In genomic region chr5:125388358-125389092, GRCm38 (mm10) we compare ENCODE assay signal across 8 mouse cellular contexts. TPM values are rescaled to one million over a fixed set of nuclear protein-coding genes. Genes with fewer than 3 reads are reported as not detected.
DNase-seq lines count a peak whose midpoint lies in the region; ATAC-seq lines count a peak whose summit lies in the region.

No protein-coding gene starts in this region.

- no peaks in the 10 kb centered on the region for H3K27me3 ChIP-seq in hindbrain, embryonic 13.5 days
- H3K27me3 ChIP-seq in midbrain, embryonic 15.5 days (replicated peaks), result no peaks in the 10 kb centered on the region

- peaks cover 47% of the 10 kb centered on the region for H3K4me1 ChIP-seq in hindbrain, embryonic 13.5 days (replicated peaks)
- H3K4me1 ChIP-seq in midbrain, embryonic 15.5 days, result peaks cover 46% of the 10 kb centered on the region

- peak overlapping the region; percentile 100 for H3K4me3 ChIP-seq in hindbrain, embryonic 13.5 days
- peak overlapping the region; percentile 98 for H3K4me3 ChIP-seq in midbrain, embryonic 15.5 days

- peak overlapping the region; percentile 98 for H3K27ac ChIP-seq in hindbrain, embryonic 13.5 days
- peak overlapping the region; percentile 99; the same call in 1 of the 2 replicates for H3K27ac ChIP-seq in midbrain, embryonic 15.5 days

- H3K4me2 ChIP-seq in hindbrain, embryonic 13.5 days, result peak overlapping the region; percentile 100
- H3K4me2 ChIP-seq in midbrain, embryonic 15.5 days, result peak overlapping the region; percentile 98

- peak; percentile 9 for DNase-seq in kidney, adult 11 months
- no peak for DNase-seq in kidney, postnatal 14 days
- peak; percentile 54 for DNase-seq in adipocyte (ENCODE audit: low spot score)
- no peak for DNase-seq in adrenal gland, postnatal 4 days (ENCODE audit: low spot score in 2 of 2)
- DNase-seq in adrenal gland, postnatal 25 days, result no peak
- DNase-seq in cerebellum, postnatal 10 days, result no peak

- ATAC-seq in hindbrain, embryonic 13.5 days (ENCODE audit: low FRiP score), result no peak
- no peak for ATAC-seq in midbrain, embryonic 15.5 days (replicated peaks)

- peak overlapping the region; percentile 99 for H3K9ac ChIP-seq in hindbrain, embryonic 13.5 days
- peak overlapping the region; percentile 97 for H3K9ac ChIP-seq in midbrain, embryonic 15.5 days

- peaks cover 20% of the 10 kb centered on the region for H3K36me3 ChIP-seq in hindbrain, embryonic 13.5 days
- peaks cover 17% of the 10 kb centered on the region for H3K36me3 ChIP-seq in midbrain, embryonic 15.5 days (replicated peaks)

- WGBS in hindbrain, embryonic 13.5 days, result 30% methylated on average over 13 of the region's 13 CpGs
- WGBS in midbrain, embryonic 15.5 days, result 23% methylated on average over 13 of the region's 13 CpGs

- no peaks in the 10 kb centered on the region for H3K9me3 ChIP-seq in hindbrain, embryonic 13.5 days
- no peaks in the 10 kb centered on the region for H3K9me3 ChIP-seq in midbrain, embryonic 15.5 days

RNA-seq across cellular contexts. Expression of gene Gm10382, which starts 0.6 kb away (rescaled TPM):
- 0.55 and 1.1 TPM in 2 replicates for polyA plus RNA-seq in hindbrain, embryonic 13.5 days (2015; fragmentation: Nextera tagmentation; extraction: Ambion mirVana)
- 0.74 and 0.86 TPM in 2 replicates for polyA plus RNA-seq in midbrain, embryonic 15.5 days (2015; fragmentation: Nextera tagmentation; extraction: Ambion mirVana)
- under 1 TPM in 1 of 2 experiments, not detected in 1; 0.25 TPM for total RNA-seq in adrenal gland, postnatal 4 days (2021)
- not detected in 2 replicates for total RNA-seq in adrenal gland, postnatal 25 days (2021)

RNA-seq across cellular contexts. Expression of gene Ubc, which starts 1.5 kb away (rescaled TPM):
- polyA plus RNA-seq in hindbrain, embryonic 13.5 days (2015; fragmentation: Nextera tagmentation; extraction: Ambion mirVana), result 1,201 and 1,293 TPM in 2 replicates
- 1,496 and 1,513 TPM in 2 replicates for polyA plus RNA-seq in midbrain, embryonic 15.5 days (2015; fragmentation: Nextera tagmentation; extraction: Ambion mirVana)
- total RNA-seq in adrenal gland, postnatal 4 days (2021), result 1,000 to 10,000 TPM; 1,138 to 1,334 TPM
- total RNA-seq in adrenal gland, postnatal 25 days (2021), result 1,462 and 1,631 TPM in 2 replicates

RNA-seq across cellular contexts. Expression of gene Dhx37, which starts 45.4 kb away (rescaled TPM):
- polyA plus RNA-seq in hindbrain, embryonic 13.5 days (2015; fragmentation: Nextera tagmentation; extraction: Ambion mirVana), result 10.4 and 11.7 TPM in 2 replicates
- 14.2 and 14.8 TPM in 2 replicates for polyA plus RNA-seq in midbrain, embryonic 15.5 days (2015; fragmentation: Nextera tagmentation; extraction: Ambion mirVana)
- 10 to 100 TPM; 14.0 to 16.0 TPM for total RNA-seq in adrenal gland, postnatal 4 days (2021)
- total RNA-seq in adrenal gland, postnatal 25 days (2021), result 17.5 and 25.9 TPM in 2 replicates

RNA-seq across cellular contexts. Expression of gene Scarb1, which starts 47.6 kb away (rescaled TPM):
- 27.4 and 28.0 TPM in 2 replicates for polyA plus RNA-seq in hindbrain, embryonic 13.5 days (2015; fragmentation: Nextera tagmentation; extraction: Ambion mirVana)
- 40.3 and 45.9 TPM in 2 replicates for polyA plus RNA-seq in midbrain, embryonic 15.5 days (2015; fragmentation: Nextera tagmentation; extraction: Ambion mirVana)
- total RNA-seq in adrenal gland, postnatal 4 days (2021), result 100 to 1,000 TPM; 582 to 655 TPM
- total RNA-seq in adrenal gland, postnatal 25 days (2021), result 1,988 and 2,596 TPM in 2 replicates

RNA-seq across cellular contexts. Expression of gene Bri3bp, which starts 52.8 kb away (rescaled TPM):
- polyA plus RNA-seq in hindbrain, embryonic 13.5 days (2015; fragmentation: Nextera tagmentation; extraction: Ambion mirVana), result 31.4 and 35.6 TPM in 2 replicates
- 36.4 and 37.9 TPM in 2 replicates for polyA plus RNA-seq in midbrain, embryonic 15.5 days (2015; fragmentation: Nextera tagmentation; extraction: Ambion mirVana)
- total RNA-seq in adrenal gland, postnatal 4 days (2021), result 10 to 100 TPM; 34.2 to 37.0 TPM
- total RNA-seq in adrenal gland, postnatal 25 days (2021), result 18.4 and 37.3 TPM in 2 replicates

Comparison
In these comparisons a context has a peak if more than half of its experiments do, and no peak if none do; other contexts are left out.
1. DNase-seq: peak in kidney, adult 11 months (single experiment) and adipocyte (single experiment); none in kidney, postnatal 14 days (single experiment), adrenal gland, postnatal 4 days (0 of 2), adrenal gland, postnatal 25 days (single experiment) and cerebellum, postnatal 10 days (0 of 2).